Mouse (Mus musculus): ENCODE measurements around the gene Rasgrp1. TPM values are rescaled to one million over a fixed set of nuclear protein-coding genes. Genes with fewer than 3 reads are reported as not detected.

Gene Rasgrp1
- polyA plus RNA-seq, 1 experiment from 2014 or later = 0.95 TPM

DNA sequence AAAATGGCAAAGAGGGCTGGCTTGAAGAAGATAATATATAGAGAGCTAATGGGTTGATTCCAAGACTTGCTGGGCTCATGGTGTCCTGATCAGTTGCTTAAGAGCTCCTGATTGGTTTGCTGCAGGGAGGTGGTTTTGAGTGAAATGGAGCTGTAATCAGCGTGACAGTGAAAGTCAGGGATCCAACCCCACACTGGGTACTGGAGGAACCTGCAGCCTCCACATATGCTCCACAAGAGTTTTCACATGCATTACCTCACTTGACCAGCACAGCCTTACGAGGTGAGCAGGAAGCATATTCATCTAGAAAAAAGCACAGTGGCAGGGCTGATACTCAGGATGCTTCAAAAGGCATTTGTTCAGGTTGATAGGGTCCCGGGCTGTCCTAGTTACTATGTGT, 21.6 kb downstream of the Rasgrp1 start:
- Histone ChIP-seq H3K4me1 (replicated peaks) (no peaks in the 10 kb centered on the region), H3K4me3 (no peak overlapping the region), H3K27ac (replicated peaks) (no peak overlapping the region), H3K9ac (no peak overlapping the region), H3K4me2 (no peak overlapping the region), H3K27me3 (no peaks in the 10 kb centered on the region), H3K9me3 (peaks cover 8% of the 10 kb centered on the region), H3K36me3 (no peaks in the 10 kb centered on the region)
- no peak for ATAC-seq (ENCODE audit: low read depth)
- 82% methylated on average over 3 of the region's 3 CpGs for WGBS

DNA sequence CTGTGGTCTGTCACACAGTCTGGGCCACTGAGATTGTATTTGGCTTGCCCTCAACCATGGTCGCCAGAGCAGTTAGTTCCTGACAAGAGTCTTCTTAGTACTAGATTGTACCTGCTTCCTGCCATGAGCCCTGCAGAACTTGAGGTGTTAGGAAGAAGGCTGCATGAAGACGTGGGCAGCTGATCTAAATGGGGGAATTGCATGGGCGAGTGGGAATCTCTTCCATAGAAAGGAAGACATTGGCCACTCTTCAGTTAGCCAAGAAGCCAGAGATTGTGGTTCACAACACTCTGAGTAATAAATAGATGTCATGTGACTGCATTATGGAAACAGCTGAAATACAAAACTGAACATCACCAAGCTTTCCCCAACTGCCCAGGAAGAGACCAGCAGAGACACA, 23.8 kb downstream of the Rasgrp1 start:
- Histone ChIP-seq H3K27ac (replicated peaks) (no peak overlapping the region), H3K4me1 (replicated peaks) (no peaks in the 10 kb centered on the region), H3K9ac (no peak overlapping the region), H3K9me3 (peaks cover 14% of the 10 kb centered on the region), H3K36me3 (no peaks in the 10 kb centered on the region), H3K27me3 (no peaks in the 10 kb centered on the region), H3K4me2 (no peak overlapping the region), H3K4me3 (no peak overlapping the region)
- ATAC-seq (ENCODE audit: low read depth) = no peak
- 87% methylated on average over 3 of the region's 3 CpGs for WGBS

DNA sequence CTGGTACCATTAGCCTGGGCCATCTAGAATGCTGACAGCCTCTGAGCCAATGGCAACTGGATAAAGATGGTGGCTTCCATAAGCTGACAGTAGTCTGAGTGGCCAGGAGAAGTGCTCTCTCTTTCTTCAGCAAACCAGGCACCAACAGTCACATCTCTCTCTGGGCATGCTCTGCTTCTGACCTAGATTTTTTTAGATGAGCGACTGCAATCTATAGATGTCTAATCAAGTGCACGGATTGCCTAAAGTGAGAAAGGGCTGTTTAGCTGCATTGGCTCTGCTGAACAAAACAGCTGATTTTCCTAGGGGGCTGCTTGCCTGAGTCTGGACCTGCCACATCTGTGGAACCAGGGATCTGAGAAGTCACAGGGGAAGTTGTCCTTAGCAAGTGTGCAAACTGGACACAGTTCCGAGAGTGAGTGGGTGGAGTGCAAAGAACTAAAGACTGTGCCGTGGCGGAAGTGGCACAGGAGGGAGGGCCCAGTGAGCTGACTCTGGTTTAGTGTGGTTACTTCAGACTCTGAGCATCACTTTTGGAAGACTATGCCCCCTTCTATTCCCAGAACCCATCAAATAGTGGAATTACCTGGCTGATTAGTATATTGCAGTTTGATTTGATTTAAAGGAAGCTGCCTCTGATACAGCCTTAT, 29.1 kb downstream of the Rasgrp1 start:
- ATAC-seq (ENCODE audit: low read depth) = no peak
- 79% methylated on average over 5 of the region's 5 CpGs for WGBS

DNA sequence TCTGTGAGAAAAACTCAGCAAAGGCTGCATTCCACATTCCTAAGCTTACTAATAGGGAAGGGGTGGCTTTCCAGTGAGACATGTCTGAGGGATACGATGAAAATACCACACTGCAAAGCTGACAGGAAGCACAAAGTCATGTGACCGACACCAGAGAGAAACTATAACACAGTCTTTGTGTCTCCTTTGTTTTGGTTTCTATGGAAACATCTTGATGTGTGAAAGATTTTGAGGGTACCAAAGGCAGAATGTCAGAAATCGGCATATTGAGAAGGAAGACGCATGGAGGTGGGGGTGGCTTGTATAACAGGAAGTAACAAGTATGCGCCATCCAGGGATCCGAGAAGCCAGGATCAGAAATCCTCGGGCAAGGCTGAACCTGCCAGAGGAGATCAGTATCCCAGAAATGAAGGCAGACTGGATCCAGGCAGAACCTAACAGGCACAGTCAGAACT, 30.3 kb downstream of the Rasgrp1 start:
- Histone ChIP-seq H3K9me3 (peaks cover 14% of the 10 kb centered on the region), H3K36me3 (no peaks in the 10 kb centered on the region), H3K9ac (no peak overlapping the region), H3K27ac (replicated peaks) (no peak overlapping the region), H3K4me1 (replicated peaks) (no peaks in the 10 kb centered on the region), H3K27me3 (no peaks in the 10 kb centered on the region), H3K4me3 (no peak overlapping the region), H3K4me2 (no peak overlapping the region)
- ATAC-seq (ENCODE audit: low read depth) = no peak
- WGBS = 61% methylated on average over 7 of the region's 7 CpGs

More for the DNA sequence above, 29.1 kb downstream of the Rasgrp1 start:
- Histone ChIP-seq H3K4me1 (replicated peaks) (no peaks in the 10 kb centered on the region), H3K27ac (replicated peaks) (no peak overlapping the region), H3K4me2 (no peak overlapping the region), H3K27me3 (no peaks in the 10 kb centered on the region), H3K9me3 (peaks cover 14% of the 10 kb centered on the region), H3K36me3 (no peaks in the 10 kb centered on the region), H3K4me3 (no peak overlapping the region), H3K9ac (no peak overlapping the region)

DNA sequence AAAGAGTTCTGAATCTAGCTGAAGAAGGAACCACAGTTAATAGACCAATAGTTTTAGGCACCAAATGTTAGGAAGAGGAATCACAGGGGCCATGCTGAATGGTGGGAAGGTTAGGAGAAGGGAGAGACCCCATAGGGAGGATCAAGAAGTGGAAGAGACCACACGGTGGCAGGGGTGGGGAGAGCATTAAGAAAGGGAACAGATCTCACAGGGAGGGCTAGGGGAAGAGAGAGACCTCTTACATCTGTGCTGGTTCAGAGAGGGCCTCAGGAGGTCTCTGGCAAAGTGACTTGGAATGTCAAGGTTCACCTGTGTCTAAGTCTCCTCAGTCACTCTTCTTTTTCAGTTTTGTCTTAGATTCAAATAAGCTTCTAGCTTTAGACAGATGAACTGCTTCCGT, 30.8 kb downstream of the Rasgrp1 start:
- Histone ChIP-seq H3K4me2 (no peak overlapping the region), H3K4me3 (no peak overlapping the region), H3K27me3 (no peaks in the 10 kb centered on the region), H3K27ac (replicated peaks) (no peak overlapping the region), H3K9ac (no peak overlapping the region), H3K9me3 (peaks cover 12% of the 10 kb centered on the region), H3K4me1 (replicated peaks) (no peaks in the 10 kb centered on the region), H3K36me3 (no peaks in the 10 kb centered on the region)
- ATAC-seq (ENCODE audit: low read depth) = no peak
- 60% methylated on average over 2 of the region's 2 CpGs for WGBS

DNA sequence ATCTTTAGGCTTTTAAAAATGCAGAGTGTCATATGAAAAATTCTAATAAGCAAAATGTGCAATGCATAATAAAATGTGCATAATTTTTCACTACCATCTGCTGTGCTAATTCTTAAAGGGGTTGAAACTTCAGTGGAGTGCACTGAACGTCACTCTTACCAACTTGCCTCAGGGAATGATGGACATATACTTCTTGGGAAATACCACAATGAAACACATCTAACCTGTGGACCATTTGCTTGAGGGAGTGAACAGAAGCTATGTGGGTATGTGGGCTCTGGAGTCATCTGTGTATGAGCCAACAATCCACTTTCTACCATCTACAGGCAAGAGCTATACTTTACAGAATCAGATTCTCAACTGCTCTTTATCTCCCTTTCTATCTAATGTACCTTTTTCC, 31.5 kb downstream of the Rasgrp1 start:
- H3K4me3 ChIP-seq = no peak overlapping the region
- no peak overlapping the region for H3K27ac ChIP-seq (replicated peaks)
- no peak overlapping the region for H3K9ac ChIP-seq
- WGBS = 74% methylated on average over 1 of the region's 1 CpGs
- H3K4me1 ChIP-seq (replicated peaks) = no peaks in the 10 kb centered on the region
- no peaks in the 10 kb centered on the region for H3K27me3 ChIP-seq
- H3K36me3 ChIP-seq = no peaks in the 10 kb centered on the region
- no peak overlapping the region for H3K4me2 ChIP-seq
- no peak for ATAC-seq (ENCODE audit: low read depth)
- peaks cover 7% of the 10 kb centered on the region; the same call in 1 of the 2 replicates for H3K9me3 ChIP-seq

DNA sequence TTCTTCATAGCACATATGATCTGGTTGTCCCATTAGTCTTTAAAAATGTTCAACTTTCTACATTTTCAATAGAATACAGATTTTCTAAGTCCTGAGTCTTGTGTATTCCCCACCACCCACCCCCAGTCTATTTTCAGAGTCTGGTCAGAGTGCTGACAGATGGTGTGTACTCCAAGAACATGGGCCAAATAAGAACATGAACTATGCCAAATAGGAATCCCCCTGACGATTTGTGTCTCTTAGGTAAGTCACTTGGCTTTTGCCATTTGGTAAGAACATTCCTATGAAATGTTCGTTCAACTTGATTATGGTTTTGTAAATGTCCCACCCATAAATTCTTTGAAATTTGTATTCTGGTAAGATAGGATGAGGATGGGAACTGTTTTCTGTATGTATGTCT, 33.8 kb downstream of the Rasgrp1 start:
- no peak for ATAC-seq (ENCODE audit: low read depth)
- Histone ChIP-seq H3K36me3 (no peaks in the 10 kb centered on the region), H3K4me1 (replicated peaks) (no peaks in the 10 kb centered on the region), H3K9ac (no peak overlapping the region), H3K27me3 (no peaks in the 10 kb centered on the region), H3K9me3 (no peaks in the 10 kb centered on the region), H3K4me3 (no peak overlapping the region), H3K27ac (replicated peaks) (no peak overlapping the region), H3K4me2 (no peak overlapping the region)
- 84% methylated on average over 2 of the region's 2 CpGs for WGBS

DNA sequence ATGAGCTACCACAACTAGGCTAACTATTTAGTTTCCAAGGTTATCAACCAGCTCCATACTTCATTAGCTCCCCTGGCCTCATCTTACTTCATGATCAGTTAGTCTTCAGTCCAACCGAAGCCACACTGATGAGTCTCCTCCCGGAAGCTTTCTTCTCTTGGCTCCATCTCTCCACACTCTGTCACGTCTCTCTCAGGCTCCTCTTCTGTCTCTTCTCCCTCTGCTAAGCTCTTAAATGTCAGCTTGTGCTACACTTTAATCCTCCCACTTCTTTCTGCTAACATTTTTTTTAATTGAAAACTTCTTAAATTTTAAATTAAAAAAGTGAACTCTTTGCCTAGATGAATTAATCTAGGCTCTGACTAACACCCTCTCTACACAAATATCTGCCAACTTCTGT, 34.8 kb downstream of the Rasgrp1 start:
- Histone ChIP-seq H3K4me1 (replicated peaks) (no peaks in the 10 kb centered on the region), H3K27me3 (no peaks in the 10 kb centered on the region), H3K9me3 (no peaks in the 10 kb centered on the region), H3K4me3 (no peak overlapping the region), H3K4me2 (no peak overlapping the region), H3K27ac (replicated peaks) (no peak overlapping the region), H3K36me3 (no peaks in the 10 kb centered on the region), H3K9ac (no peak overlapping the region)
- 95% methylated on average over 3 of the region's 3 CpGs for WGBS
- no peak for ATAC-seq (ENCODE audit: low read depth)

DNA sequence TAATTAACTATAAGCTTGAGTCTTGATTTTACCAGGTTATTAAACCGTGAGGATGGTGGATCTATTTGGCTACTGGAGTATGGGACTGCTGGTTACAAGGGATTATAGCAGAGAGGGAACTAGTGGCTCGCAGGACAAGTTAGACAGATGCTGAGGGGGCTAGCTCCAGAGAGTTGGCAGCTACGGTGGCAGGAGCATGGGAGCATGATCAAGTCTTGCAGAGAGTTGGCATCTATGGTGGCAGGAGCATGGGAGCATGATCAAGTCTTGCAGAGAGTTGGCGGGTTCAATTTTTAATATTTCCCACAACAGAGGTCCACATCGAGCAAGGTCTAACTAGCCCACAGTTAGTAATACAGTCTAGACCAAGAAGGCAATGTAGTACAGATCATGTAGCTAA, 37.9 kb downstream of the Rasgrp1 start:
- H3K27ac ChIP-seq (replicated peaks) = no peak overlapping the region
- WGBS = 91% methylated on average over 5 of the region's 5 CpGs
- H3K9me3 ChIP-seq = no peaks in the 10 kb centered on the region
- ATAC-seq (ENCODE audit: low read depth) = no peak
- no peaks in the 10 kb centered on the region for H3K36me3 ChIP-seq
- H3K4me1 ChIP-seq (replicated peaks) = no peaks in the 10 kb centered on the region
- H3K4me2 ChIP-seq = no peak overlapping the region
- no peaks in the 10 kb centered on the region for H3K27me3 ChIP-seq
- no peak overlapping the region for H3K4me3 ChIP-seq
- no peak overlapping the region for H3K9ac ChIP-seq

DNA sequence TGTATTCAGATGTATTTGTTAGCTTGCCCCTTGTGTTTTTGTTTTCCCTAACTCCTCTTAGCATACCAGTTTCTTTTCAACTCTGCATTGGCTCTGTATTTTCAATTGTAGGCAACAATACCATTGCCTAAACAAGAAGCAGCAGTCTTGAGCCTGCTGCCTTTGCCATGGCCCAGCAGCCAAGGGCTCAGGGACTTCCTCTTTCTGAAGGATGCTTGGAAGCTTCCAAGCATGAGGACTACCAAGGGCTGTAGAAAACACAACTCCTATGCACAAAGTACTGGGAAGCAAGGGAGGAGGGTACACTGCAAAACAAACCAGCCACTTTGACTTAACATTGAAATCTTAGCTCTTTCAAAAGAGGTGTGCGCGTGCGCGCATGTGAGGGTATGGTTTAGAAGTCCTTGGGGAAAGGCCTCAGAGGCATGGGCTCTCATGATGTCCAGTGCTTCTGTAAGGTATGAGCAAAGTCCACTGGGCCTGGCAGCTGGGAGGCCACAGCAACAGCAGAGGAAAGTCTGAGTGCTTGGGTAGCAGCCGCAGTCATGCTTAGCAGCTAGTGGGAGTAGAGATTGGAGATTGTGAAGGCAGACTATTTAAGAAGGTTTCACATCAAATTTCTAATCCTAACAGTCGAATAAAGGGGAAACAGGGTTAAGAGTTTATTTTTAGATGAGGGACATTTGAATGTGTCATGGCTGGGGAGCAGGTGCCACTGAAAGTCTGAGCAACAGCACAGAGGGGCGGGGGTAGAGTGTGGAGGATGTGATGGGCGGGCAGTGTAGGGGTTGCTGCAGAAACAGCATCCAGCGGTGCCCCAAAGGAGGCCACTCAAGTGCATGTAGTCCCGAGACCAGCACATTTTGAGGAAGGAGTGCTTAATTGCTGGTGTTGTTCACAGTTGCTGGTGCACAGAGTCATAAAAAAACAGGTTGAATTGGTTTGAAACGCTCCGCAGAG, 39.1 kb downstream of the Rasgrp1 start:
- no peaks in the 10 kb centered on the region for H3K27me3 ChIP-seq
- no peak overlapping the region for H3K9ac ChIP-seq
- ATAC-seq (ENCODE audit: low read depth) = no peak
- no peak overlapping the region for H3K4me3 ChIP-seq
- H3K4me2 ChIP-seq = no peak overlapping the region
- no peaks in the 10 kb centered on the region for H3K4me1 ChIP-seq (replicated peaks)
- no peak overlapping the region for H3K27ac ChIP-seq (replicated peaks)
- no peaks in the 10 kb centered on the region for H3K36me3 ChIP-seq
- H3K9me3 ChIP-seq = no peaks in the 10 kb centered on the region
- WGBS = 78% methylated on average over 12 of the region's 12 CpGs

DNA sequence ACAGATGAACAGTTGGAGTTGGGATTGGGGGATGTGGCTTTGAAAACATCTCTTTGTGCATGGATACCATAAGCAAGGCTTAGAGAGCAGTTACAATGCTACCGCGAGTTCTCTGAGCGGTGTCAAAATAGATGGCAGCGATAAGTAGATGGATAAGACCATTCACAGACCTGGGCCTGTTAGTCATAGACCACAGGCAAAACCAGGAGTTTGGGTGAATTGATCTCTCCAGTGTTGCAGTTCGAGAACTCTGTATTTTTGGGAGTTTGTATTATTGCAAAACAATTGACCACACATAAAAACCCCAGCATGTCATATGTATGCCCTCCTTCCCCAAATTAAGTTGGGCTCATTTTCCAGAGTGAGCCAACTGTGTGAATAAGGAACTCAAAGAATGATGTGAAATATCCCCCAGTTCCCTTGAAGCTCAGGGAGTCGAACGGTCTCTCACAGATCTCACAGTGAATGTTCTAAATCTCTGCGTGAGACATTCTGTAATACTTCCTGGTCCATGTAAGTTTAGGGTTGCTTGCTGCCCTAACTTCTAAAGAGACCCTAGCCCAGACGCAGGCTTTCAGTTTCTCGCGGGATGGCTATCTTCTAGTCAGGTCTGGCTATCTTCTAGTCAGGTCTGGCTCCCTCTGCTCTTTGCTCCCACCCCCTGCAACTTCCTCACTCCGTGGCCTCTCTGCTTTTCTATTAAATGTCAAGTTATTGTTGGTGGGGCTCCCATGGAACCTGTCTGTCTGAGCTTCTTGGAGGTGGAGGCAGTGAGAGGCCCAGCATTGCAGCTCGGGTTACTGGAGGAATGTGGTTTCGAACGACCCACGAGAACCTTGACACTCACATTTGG, 43.0 kb downstream of the Rasgrp1 start:
- 86% methylated on average over 16 of the region's 16 CpGs for WGBS

DNA sequence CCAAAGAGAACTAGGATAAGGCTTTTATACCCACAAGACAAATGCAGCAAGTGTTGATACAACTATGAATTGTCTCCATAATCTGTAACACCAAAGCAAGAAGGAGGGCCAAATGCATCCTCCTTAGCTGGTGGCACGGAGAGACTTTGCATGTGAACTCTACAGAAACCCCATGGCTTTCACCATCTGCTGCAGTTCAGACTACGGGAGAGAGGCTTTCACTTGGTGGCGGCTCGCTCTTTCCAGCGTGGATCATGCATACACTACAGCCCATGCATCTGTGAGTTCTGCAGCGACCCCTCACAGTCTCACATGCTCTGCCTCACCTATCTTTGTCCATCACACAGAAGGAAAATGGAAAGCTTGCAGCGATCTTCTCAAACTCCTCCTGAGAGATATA, 54.5 kb downstream of the Rasgrp1 start:
- Histone ChIP-seq H3K27me3 (no peaks in the 10 kb centered on the region), H3K27ac (replicated peaks) (no peak overlapping the region), H3K4me2 (no peak overlapping the region), H3K9ac (no peak overlapping the region), H3K4me1 (replicated peaks) (no peaks in the 10 kb centered on the region), H3K4me3 (no peak overlapping the region), H3K9me3 (no peaks in the 10 kb centered on the region), H3K36me3 (no peaks in the 10 kb centered on the region)
- no peak for ATAC-seq (ENCODE audit: low read depth)
- WGBS = 94% methylated on average over 7 of the region's 7 CpGs

More for the DNA sequence above, 43.0 kb downstream of the Rasgrp1 start:
- Histone ChIP-seq H3K4me2 (no peak overlapping the region), H3K4me1 (replicated peaks) (no peaks in the 10 kb centered on the region), H3K9ac (no peak overlapping the region), H3K27ac (replicated peaks) (no peak overlapping the region), H3K9me3 (no peaks in the 10 kb centered on the region), H3K4me3 (no peak overlapping the region), H3K27me3 (no peaks in the 10 kb centered on the region), H3K36me3 (no peaks in the 10 kb centered on the region)
- ATAC-seq (ENCODE audit: low read depth) = no peak
